Mouse (Mus musculus) kidney, adult 18-20 months (tissue): Measurements from ENCODE around the gene Obp2b.
"Not testable (repeated sequence)": the region's sequence is repeated elsewhere in the genome, so short reads cannot be mapped to it uniquely, and the experiment has no call there.

Experiments
- DNase-seq: peaks from one replicate; pipeline ENCODE4 v3.0.0; 2021

Obp2b gene

GRCm38 (mm10) chr2:25736709-25737108, at the start of gene Obp2b:
TSS of gene Obp2b (plus strand) at chr2:25737009.
- not testable (repeated sequence) for DNase-seq

GRCm38 (mm10) chr2:25694605-25695004, 42.2 kb upstream of the Obp2b start:
- peak; percentile 61 for DNase-seq

- DNase-seq, result no peak
Measured at GRCm38 (mm10) chr2:25696951-25697350, 39.9 kb upstream of the Obp2b start.

GRCm38 (mm10) chr2:25698696-25699095, 38.1 kb upstream of the Obp2b start:
- DNase-seq, result no peak

- DNase-seq, result not testable (repeated sequence)
Measured at GRCm38 (mm10) chr2:25699743-25700142, 37.1 kb upstream of the Obp2b start, which contains the start of gene Obp2a. TSS of gene Obp2a (plus strand) at chr2:25700043.

DNA sequence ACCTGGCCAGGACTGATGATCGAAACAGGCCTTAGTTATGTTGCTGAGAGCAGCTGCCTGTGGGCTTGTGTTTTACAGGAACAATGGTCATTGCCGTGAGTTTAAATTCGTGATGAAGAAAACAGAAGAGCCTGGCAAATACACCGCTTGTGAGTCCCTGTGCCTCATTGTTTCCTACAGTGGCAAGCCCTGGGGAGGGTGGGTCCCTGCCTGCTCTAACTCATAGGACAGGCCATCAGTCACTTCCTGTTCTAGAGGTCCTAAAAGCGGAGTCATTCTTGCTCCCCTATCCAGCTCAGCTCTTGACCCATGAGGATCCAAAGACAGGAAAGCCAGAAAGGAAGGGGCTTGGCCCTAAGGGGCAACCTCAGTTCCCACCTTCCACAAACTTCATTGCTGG, 35.8 kb upstream of the Obp2b start:
- no peak for DNase-seq

GRCm38 (mm10) chr2:25703706-25704105, 33.1 kb upstream of the Obp2b start:
- no peak for DNase-seq

DNA sequence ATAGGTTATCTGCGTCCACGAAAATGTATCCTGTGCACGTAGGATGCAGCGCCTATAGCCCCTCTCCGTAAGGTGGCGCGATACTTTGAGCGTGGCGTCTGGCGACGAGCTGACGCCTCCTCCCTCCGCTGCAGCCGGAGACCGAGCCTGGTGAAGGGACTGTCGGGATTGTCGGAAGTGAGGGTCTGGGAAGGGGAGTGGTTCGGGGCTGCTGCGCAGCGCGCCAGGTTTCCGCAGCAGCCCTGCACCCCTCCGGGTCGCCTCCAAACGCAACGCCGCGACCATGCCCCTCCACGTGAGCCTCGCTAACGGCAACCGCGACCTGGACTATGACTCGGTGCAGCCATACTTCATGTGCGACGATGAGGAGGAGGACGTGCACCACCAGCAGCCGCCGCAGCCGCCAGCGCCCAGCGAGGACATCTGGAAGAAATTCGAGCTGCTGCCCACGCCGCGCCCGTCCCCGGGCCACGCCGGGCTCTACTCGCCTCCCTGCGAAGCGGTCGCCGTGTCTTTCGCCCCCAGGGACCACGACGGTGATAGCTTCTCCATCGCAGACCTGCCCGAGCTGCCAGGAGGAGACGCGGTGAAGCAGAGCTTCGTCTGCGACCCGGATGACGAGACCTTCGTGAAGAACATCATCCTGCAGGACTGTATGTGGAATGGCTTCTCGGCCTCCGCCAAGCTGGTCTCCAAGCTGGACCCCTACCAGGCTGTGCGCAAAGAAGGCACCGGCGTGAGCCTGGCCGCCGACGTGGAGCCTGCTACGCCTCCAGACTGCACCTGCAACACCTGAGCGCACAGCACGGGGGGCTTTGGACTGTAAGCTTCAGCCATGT, 29.9 kb upstream of the Obp2b start, which contains the start of gene Bmyc:
Gene Bmyc (plus strand): TSS at position 97 of the 839 bp plus-strand sequence.
- DNase-seq, result peak; percentile 69

GRCm38 (mm10) chr2:25708121-25708520, 28.7 kb upstream of the Obp2b start:
- peak; percentile 9 for DNase-seq

- DNase-seq, result not testable (repeated sequence)
Measured at GRCm38 (mm10) chr2:25709056-25709455, 27.8 kb upstream of the Obp2b start.

GRCm38 (mm10) chr2:25709791-25710190, 27.0 kb upstream of the Obp2b start:
- DNase-seq, result not testable (repeated sequence)

DNA sequence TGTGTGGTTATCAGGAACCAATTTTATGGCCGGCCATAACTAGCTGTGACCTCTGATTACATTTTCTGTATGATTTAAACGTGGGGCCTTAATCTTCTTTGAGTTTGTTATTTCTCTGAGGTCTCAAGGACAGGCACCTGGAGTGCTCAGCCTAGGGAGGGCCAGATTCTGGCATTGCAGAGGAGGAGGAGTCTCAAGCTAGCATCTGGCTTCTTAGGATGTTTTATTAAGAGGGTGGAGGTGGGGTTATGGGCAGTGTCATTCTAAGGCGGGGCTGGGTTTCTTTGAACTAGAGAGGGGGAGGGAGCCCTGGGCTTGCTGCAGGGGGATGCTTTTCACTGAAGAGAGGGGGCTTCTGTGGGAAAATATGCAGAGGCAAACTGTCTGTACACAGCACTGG, 25.2 kb upstream of the Obp2b start:
- not testable (repeated sequence) for DNase-seq

- DNase-seq, result no peak
Measured at GRCm38 (mm10) chr2:25717222-25717621, 19.6 kb upstream of the Obp2b start.

DNA sequence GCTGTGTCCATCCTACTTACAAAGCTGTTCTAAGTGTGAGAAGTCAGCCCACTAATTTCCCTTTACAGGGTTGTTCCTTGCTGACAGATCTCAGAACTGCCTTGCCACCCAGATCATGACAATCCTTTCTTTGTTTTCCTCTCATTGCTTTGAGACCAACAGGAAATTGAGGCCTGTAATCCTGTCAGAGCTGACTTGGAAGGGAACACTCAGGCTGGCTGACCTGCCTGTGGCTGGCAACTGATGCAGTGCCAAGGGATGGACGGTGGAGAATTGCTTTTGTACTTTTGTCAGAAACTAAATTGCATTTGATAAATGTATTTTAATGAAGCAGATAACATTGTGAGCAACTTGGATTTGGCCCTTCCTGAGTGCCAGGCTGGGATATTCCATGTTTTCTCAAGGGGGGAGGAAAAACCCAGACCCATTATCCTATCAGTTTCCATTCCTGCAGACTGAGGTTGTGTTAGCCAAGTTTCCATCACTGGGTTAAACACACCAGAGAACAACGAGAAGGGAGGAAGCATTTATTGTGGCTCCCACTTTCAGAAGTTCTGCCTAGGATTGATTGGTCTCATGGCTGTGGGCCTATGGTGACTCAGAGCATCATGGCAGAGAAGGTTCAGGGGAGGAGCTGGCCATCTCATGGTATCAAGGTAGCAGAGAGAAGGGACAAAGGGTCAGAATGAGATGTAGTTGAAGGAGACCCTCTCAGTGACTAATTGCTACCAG, 3.4 kb upstream of the Obp2b start:
- DNase-seq, result no peak

- no peak for DNase-seq
Measured at GRCm38 (mm10) chr2:25741671-25742070, 4.9 kb downstream of the Obp2b start.

- no peak for DNase-seq
Measured at GRCm38 (mm10) chr2:25754201-25754600, 17.4 kb downstream of the Obp2b start.

GRCm38 (mm10) chr2:25758064-25758625, 21.3 kb downstream of the Obp2b start:
- no peak for DNase-seq

DNA sequence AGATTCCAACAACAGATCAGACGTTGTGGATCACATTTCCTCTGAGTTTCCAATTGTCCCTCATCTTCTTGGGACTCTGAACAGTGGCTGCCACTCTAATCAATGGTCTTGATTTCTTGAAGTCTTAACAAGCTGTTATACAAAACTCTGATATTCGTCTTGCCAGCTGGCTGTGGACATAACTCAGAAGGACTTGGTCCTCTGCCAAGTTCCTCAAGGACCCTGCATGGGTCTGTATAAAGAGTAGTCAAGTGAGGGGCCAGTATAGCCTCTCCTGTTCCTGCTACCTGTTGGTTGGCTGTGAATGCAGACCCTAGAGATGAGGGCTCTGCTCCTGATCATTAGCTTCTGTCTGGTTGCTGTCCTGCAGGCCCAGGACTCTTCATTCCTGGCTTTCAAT, 28.5 kb downstream of the Obp2b start, which contains the start of gene Lcn3:
Gene Lcn3 (plus strand): TSS at position 301 of the 400 bp plus-strand sequence.
- DNase-seq, result no peak

GRCm38 (mm10) chr2:25767764-25768163, 31.0 kb downstream of the Obp2b start:
- no peak for DNase-seq

DNA sequence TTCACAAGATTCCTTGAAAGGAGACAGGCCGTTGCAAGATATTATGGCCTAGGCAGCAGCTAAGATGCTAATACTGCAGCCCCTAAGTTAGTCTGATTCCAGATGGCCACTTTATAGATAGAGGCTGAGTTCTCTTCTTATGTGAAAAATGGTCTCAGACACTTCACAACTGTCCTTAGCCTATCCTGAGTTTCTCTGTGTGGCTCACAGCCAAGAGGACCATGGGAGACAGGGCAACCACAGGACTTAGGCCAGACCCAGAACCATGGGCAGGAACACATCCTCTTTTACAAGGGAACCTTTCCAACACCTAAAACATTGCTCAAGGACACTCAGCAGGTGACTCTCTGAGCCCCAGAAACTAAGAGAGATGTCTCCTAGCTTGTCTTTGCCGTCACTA, 36.7 kb downstream of the Obp2b start:
- no peak for DNase-seq

DNA sequence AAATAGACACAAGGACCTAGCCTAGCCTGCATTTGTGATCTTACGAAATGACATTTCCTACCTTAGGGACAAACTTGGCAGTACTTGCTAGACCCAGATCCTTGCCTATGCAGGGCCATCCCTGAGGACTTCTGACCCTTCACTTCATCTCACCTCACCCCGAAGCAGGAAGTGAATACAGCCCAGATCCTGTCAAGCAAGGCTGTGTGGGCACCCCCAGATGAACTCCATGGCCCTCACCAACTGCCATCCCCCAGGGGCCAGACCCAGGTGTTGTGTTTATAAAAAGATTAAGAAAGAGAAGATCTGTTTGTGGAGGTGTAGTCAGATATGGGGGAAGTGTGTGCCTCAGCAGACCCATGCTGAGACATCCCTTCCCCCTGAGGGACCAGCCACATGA, 37.8 kb downstream of the Obp2b start:
- no peak for DNase-seq

GRCm38 (mm10) chr2:25775991-25776390, 39.2 kb downstream of the Obp2b start:
- DNase-seq, result no peak

DNA sequence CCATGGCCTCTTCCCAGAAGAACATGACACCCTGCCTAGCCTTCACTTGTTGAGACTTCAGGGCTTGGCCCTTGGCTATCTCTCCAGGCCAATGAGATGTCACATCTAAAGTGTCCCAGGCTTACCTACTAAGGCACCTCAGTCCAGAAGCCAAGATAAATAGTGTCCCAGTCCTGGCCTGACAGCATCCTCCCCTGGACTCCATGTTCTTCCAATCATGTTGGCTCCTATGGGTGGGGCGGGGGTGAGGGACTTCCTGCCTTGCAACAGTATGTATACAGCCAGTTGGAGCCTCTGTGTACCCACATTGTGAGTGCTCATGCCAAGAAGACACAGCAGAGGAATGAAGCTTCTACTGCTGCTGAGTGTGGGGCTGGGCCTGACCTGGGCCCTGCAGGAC, 39.9 kb downstream of the Obp2b start, which contains the start of gene Lcn11:
Gene Lcn11 (plus strand): TSS at position 301 of the 400 bp plus-strand sequence.
- no peak for DNase-seq
